Mouse (Mus musculus) neutrophil, adult 65 days (primary cell): ENCODE data around the gene Tac1. TPM values are rescaled to one million over a fixed set of nuclear protein-coding genes. Genes with fewer than 3 reads are reported as not detected.

Experiments
- total RNA-seq: library from RNA; stranded (reverse); gene quantifications from 2 replicates; pipeline ENCODE4 v1.2.4, GENCODE M21; 2023

Tac1 gene
- not detected in 2 replicates for total RNA-seq

GRCm38 (mm10) chr6:7554829-7555391 lies at the start of gene Tac1:
Gene Tac1 (plus strand): TSS chr6:7554879.

Other genes starting within 250 kb of the Tac1 start
- 28.0 and 40.5 TPM in 2 replicates for gene Asns, start 138.4 kb downstream of the Tac1 start, total RNA-seq